Mouse (Mus musculus): ENCODE measurements around the gene Atg5. TPM values are rescaled to one million over a fixed set of nuclear protein-coding genes. Genes with fewer than 3 reads are reported as not detected.

Gene Atg5
- polyA plus RNA-seq, 1 experiment from 2014 or later, result 44.3 TPM

DNA sequence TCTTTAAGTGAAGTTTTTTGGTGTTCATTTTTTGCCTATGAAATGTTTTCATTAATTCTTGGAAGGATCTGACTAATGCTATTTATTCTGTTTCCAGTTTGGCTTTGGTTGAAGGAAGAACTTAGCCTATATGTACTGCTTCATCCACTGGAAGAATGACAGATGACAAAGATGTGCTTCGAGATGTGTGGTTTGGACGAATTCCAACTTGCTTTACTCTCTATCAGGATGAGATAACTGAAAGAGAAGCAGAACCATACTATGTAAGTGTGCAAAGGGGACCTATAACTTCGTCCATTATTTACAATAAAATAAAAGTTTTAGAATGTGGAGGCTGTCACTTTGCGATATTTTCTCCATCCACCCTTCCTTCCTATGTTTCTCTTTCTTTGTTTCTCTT, 17.8 kb downstream of the Atg5 start:
- no peak overlapping the region for H3K4me3 ChIP-seq
- H3K9me3 ChIP-seq, result no peaks in the 10 kb centered on the region
- ATAC-seq (ENCODE audit: low FRiP score, low read depth), result no peak
- H3K9ac ChIP-seq, result no peak overlapping the region
- H3K27ac ChIP-seq (replicated peaks), result no peak overlapping the region
- WGBS, result 90% methylated on average over 4 of the region's 4 CpGs
- H3K4me2 ChIP-seq, result no peak overlapping the region
- H3K36me3 ChIP-seq, result peaks cover 26% of the 10 kb centered on the region
- H3K4me1 ChIP-seq (replicated peaks), result no peaks in the 10 kb centered on the region
- H3K27me3 ChIP-seq, result no peaks in the 10 kb centered on the region

DNA sequence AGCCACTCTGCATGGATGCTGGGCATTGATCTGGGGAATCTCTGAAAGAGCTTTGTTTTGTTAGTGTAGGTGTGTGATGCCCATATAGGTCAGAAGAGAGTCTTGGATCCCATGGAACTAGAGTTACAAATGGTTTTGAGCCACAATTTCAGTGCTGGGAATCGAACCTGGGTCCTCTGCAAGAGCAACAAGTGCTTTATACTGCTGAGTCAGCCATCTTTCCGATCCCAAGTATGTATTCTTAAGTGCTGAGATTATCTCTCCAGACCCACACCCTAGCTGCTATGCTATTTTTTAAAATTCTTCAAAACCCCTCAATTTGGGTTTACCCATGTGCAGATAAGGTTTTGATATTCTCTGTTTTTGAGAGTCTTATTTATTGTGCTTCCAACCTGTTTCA, 22.7 kb downstream of the Atg5 start:
- 96% methylated on average over 2 of the region's 2 CpGs for WGBS
- Histone ChIP-seq H3K27ac (replicated peaks) (no peak overlapping the region), H3K27me3 (no peaks in the 10 kb centered on the region), H3K4me3 (no peak overlapping the region), H3K4me2 (no peak overlapping the region), H3K36me3 (peaks cover 27% of the 10 kb centered on the region), H3K4me1 (replicated peaks) (no peaks in the 10 kb centered on the region), H3K9ac (no peak overlapping the region), H3K9me3 (no peaks in the 10 kb centered on the region)
- ATAC-seq (ENCODE audit: low FRiP score, low read depth), result no peak

DNA sequence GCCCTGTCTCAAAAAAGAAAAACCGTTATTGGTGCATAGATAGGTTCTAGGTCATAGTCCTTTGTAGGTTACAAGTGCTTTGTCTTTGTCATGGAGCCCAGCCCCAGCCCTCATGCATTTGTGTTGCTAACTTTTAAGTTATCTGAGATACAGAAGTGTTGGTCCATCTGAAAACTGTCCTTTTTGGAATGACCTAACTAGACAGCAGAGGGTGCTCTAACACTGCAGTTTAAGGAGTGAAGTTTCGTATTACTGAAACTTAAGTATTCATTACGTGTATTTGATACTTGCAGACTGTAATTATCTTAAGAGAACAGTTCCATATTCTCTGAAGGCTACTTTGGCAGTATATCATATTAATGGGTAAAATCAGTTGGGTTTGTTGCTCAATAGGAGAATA, 24.0 kb downstream of the Atg5 start:
- H3K36me3 ChIP-seq, result peaks cover 17% of the 10 kb centered on the region; the same call in 1 of the 2 replicates
- no peak overlapping the region for H3K4me3 ChIP-seq
- no peaks in the 10 kb centered on the region for H3K9me3 ChIP-seq
- WGBS, result 59% methylated on average over 3 of the region's 3 CpGs
- H3K9ac ChIP-seq, result no peak overlapping the region
- no peak overlapping the region for H3K4me2 ChIP-seq
- peak; percentile 42; the same call in 1 of the 2 replicates for ATAC-seq (ENCODE audit: low FRiP score, low read depth)
- no peaks in the 10 kb centered on the region for H3K27me3 ChIP-seq
- H3K27ac ChIP-seq (replicated peaks), result no peak overlapping the region
- no peaks in the 10 kb centered on the region for H3K4me1 ChIP-seq (replicated peaks)

DNA sequence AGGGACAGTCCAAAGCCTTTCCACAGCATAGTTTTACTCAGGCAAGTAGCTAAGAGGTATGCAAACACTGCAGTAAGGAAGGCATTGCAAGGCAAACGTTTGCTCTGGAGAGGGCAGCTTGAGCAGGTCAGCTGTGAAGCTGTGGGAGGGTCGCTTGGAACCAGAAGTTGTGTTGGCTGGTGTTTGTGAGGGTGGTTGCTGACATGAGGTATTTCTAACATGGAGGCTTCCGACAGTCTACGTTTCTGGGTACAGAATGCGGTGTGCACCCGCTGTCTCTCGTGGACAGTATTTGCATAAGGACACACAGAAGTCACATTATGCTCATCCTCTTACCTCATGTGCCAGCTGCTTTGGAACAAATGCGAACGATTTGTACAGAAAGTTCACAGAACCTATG, 31.0 kb downstream of the Atg5 start:
- no peaks in the 10 kb centered on the region for H3K9me3 ChIP-seq
- ATAC-seq (ENCODE audit: low FRiP score, low read depth), result no peak
- no peaks in the 10 kb centered on the region for H3K4me1 ChIP-seq (replicated peaks)
- no peak overlapping the region for H3K27ac ChIP-seq (replicated peaks)
- H3K4me3 ChIP-seq, result no peak overlapping the region
- WGBS, result 84% methylated on average over 9 of the region's 9 CpGs
- H3K9ac ChIP-seq, result no peak overlapping the region
- peaks cover 6% of the 10 kb centered on the region; the same call in 1 of the 2 replicates for H3K36me3 ChIP-seq
- H3K27me3 ChIP-seq, result no peaks in the 10 kb centered on the region
- no peak overlapping the region for H3K4me2 ChIP-seq

DNA sequence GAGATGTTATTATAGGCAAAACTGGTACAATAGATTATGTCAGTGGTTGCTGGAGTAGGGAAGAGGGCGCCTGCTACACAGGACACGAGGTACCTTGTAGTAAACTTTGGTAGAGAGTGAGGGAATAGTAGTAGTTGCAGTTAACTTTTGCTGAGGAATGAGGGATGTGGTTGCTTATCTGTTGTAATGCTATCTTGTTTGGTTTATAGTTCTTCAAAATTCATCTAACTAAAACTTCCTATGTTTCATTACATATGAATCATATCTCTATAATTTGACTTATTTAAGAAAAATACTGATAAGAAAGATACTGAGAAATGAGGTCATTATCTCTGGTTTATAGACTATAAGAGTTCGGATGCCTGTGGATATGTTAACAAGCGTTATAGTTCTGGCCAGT, 31.9 kb downstream of the Atg5 start:
- Histone ChIP-seq H3K27ac (replicated peaks) (no peak overlapping the region), H3K4me3 (no peak overlapping the region), H3K9me3 (no peaks in the 10 kb centered on the region), H3K36me3 (peaks cover 6% of the 10 kb centered on the region; the same call in 1 of the 2 replicates), H3K9ac (no peak overlapping the region), H3K27me3 (no peaks in the 10 kb centered on the region), H3K4me2 (no peak overlapping the region), H3K4me1 (replicated peaks) (no peaks in the 10 kb centered on the region)
- ATAC-seq (ENCODE audit: low FRiP score, low read depth), result no peak
- 93% methylated on average over 4 of the region's 4 CpGs for WGBS

DNA sequence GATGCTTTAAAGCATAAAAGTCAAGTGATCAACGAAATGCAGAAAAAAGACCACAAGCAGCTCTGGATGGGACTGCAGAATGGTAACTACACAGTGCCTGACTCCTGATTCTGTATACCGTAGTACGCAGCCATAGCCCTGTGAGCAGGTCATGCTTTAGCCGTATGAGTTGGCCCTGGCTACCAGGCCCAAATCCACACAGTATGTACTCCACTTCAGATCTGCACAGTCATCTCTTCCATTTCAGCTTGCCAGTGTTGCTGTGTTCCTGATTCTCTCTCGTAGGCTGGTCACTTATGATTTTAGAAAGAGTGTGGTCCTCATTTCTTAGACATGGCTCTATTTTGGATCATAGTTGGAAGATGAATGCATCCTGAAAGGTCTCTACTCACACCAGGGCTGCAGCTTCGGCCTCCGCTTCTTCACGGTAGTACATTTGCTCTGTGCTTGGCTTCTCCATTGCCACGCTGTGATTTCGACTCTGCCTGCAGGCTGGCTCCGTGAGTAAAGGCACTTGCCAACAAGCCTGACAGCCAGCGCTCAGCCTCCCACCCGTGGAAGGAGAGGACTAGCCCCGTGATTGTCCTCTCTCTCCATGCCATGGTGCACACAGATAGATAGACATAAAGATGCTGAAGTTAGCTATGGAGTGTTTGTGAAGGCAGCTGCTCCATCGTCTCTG, 35.6 kb downstream of the Atg5 start:
- H3K4me2 ChIP-seq, result no peak overlapping the region
- H3K4me1 ChIP-seq (replicated peaks), result no peaks in the 10 kb centered on the region
- H3K27ac ChIP-seq (replicated peaks), result no peak overlapping the region
- WGBS, result 93% methylated on average over 15 of the region's 15 CpGs
- H3K9me3 ChIP-seq, result no peaks in the 10 kb centered on the region
- ATAC-seq (ENCODE audit: low FRiP score, low read depth), result no peak
- H3K36me3 ChIP-seq, result peaks cover 6% of the 10 kb centered on the region; the same call in 1 of the 2 replicates
- H3K9ac ChIP-seq, result no peak overlapping the region
- no peak overlapping the region for H3K4me3 ChIP-seq
- no peaks in the 10 kb centered on the region for H3K27me3 ChIP-seq

DNA sequence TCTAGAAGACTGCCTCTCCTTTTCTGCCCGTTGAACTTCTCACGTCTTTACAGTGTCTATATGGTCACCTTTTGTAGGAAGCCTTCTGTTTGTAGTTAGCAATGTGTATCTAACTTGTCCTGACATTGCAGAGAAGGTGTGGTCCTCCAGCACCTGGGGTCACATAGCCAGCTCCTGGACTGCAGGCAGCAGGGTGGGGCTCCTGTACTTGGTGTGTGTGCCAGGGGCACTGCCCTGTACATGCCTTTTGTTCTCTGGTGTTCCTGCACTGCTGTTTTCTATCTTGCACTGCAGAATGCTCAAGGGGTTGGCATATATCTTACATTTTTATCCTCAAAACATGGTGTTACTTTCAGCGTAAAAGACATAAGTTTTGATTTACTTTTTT, 36.2 kb downstream of the Atg5 start:
- Histone ChIP-seq H3K36me3 (peaks cover 6% of the 10 kb centered on the region; the same call in 1 of the 2 replicates), H3K4me3 (no peak overlapping the region), H3K4me1 (replicated peaks) (no peaks in the 10 kb centered on the region), H3K27me3 (no peaks in the 10 kb centered on the region), H3K4me2 (no peak overlapping the region), H3K27ac (replicated peaks) (no peak overlapping the region), H3K9ac (no peak overlapping the region), H3K9me3 (no peaks in the 10 kb centered on the region)
- WGBS, result 99% methylated on average over 3 of the region's 3 CpGs
- ATAC-seq (ENCODE audit: low FRiP score, low read depth), result no peak

DNA sequence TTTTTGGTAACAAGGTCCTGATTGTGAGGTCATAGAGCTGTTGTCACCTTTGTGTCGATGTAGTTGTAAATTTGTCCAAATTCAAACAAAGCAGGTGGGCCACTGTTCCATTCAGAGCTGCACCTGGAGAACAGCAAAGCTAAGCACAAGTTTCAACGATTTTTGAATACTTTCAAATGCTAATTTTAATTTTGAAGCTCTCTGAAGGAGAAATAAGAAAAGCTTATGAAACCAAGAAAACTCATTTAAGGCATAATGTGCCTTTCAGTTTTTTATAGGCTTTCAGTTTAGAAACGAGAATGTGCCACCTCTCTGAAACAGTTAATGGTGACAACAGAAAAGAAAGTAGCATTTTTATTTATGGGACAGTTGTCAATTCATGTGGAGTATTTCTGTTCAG, 36.7 kb downstream of the Atg5 start:
- Histone ChIP-seq H3K4me3 (no peak overlapping the region), H3K36me3 (peaks cover 6% of the 10 kb centered on the region; the same call in 1 of the 2 replicates), H3K4me2 (no peak overlapping the region), H3K9me3 (no peaks in the 10 kb centered on the region), H3K27me3 (no peaks in the 10 kb centered on the region), H3K27ac (replicated peaks) (no peak overlapping the region), H3K9ac (no peak overlapping the region), H3K4me1 (replicated peaks) (no peaks in the 10 kb centered on the region)
- WGBS, result 93% methylated on average over 3 of the region's 3 CpGs
- no peak for ATAC-seq (ENCODE audit: low FRiP score, low read depth)

DNA sequence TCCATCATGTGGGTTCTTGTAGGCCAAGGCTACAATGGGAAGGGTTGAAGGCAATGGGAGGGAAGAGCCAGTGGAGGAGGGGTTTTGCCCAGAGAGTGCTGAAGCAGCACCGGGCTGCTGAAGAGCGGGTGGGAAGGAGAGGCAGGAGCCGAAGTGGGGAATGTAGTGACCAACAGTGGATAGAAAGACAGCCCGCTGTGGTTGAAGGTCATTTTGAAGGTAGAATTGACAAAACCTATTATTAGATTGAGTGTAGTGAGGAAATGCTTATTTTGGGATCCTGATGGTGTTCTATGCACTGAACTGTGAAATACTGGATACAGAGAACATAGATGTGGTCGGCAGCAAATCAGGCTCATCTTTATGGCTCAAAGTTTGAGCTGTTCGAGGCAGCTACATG, 38.1 kb downstream of the Atg5 start:
- no peak overlapping the region for H3K27ac ChIP-seq (replicated peaks)
- no peak overlapping the region for H3K9ac ChIP-seq
- H3K9me3 ChIP-seq, result no peaks in the 10 kb centered on the region
- no peaks in the 10 kb centered on the region for H3K27me3 ChIP-seq
- H3K4me3 ChIP-seq, result no peak overlapping the region
- no peak for ATAC-seq (ENCODE audit: low FRiP score, low read depth)
- peaks cover 6% of the 10 kb centered on the region; the same call in 1 of the 2 replicates for H3K36me3 ChIP-seq
- no peak overlapping the region for H3K4me2 ChIP-seq
- WGBS, result 96% methylated on average over 6 of the region's 6 CpGs
- no peaks in the 10 kb centered on the region for H3K4me1 ChIP-seq (replicated peaks)

DNA sequence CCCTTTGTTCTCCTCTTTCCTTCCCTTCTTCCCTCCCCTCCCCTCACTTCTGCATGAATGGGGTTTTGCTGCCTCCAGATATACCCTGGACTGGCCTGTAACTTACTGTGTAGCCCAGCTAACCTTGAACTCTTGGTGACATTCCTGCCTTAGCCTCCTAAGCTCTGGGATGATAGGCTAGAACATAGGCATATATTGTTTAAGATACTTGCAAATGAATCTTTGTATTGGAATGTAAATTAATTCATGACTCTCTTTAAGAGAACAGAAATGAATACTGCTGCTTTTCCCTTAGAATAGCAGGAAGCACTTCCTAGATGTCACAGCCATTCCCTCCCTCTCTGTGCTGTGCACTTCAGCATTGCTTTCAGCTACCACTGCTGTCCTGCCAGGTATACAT, 40.1 kb downstream of the Atg5 start:
- Histone ChIP-seq H3K9ac (no peak overlapping the region), H3K27me3 (no peaks in the 10 kb centered on the region), H3K9me3 (no peaks in the 10 kb centered on the region), H3K36me3 (peaks cover 6% of the 10 kb centered on the region; the same call in 1 of the 2 replicates), H3K27ac (replicated peaks) (no peak overlapping the region), H3K4me1 (replicated peaks) (no peaks in the 10 kb centered on the region), H3K4me3 (no peak overlapping the region), H3K4me2 (no peak overlapping the region)
- ATAC-seq (ENCODE audit: low FRiP score, low read depth), result no peak

DNA sequence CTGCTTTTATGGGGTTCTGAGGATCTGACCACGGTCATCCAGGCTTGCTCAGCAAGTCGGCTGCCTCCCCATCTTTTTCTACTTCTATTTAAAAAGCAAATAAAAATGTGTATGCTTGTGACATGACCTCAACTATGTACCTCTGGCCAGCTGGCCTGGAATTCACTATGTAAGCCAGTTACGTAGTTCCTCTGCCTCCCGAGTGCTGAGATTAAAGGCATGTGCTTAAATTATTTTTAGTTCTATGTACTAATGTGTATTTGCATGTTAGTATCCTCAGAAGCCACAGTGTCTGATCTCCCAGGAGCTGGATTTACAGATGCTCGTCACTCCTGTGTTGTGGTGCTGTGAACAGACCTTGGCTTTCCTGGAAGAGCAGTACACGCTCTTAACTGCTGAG, 41.1 kb downstream of the Atg5 start:
- Histone ChIP-seq H3K9me3 (no peaks in the 10 kb centered on the region), H3K9ac (no peak overlapping the region), H3K4me2 (no peak overlapping the region), H3K4me3 (no peak overlapping the region), H3K27ac (replicated peaks) (no peak overlapping the region), H3K27me3 (no peaks in the 10 kb centered on the region), H3K4me1 (replicated peaks) (no peaks in the 10 kb centered on the region), H3K36me3 (no peaks in the 10 kb centered on the region)
- ATAC-seq (ENCODE audit: low FRiP score, low read depth), result no peak
- WGBS, result 86% methylated on average over 6 of the region's 6 CpGs

DNA sequence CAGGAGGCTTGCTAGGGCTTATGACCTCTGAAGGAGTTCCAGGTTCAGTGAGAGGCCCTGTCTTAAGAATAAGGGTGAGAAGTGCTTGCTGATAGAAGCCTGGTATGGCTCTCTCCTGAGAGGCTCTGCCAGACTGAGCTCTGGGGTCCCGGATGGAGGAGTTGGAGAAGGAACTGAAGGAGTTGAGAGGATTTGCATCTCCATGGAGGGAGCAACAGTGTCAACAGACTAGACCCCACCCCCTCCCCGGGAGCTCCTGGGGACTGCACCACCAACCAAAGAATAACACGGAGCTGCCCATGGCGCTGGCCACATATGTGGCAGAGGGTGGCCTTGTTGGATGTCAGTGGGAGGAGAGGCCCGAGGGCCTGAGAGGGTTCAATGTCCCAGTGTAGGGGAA, 47.1 kb downstream of the Atg5 start:
- ATAC-seq (ENCODE audit: low FRiP score, low read depth), result no peak
- WGBS, result 28% methylated on average over 5 of the region's 5 CpGs

More for the DNA sequence above, 47.1 kb downstream of the Atg5 start:
- H3K4me3 ChIP-seq, result no peak overlapping the region
- no peaks in the 10 kb centered on the region for H3K9me3 ChIP-seq
- H3K27ac ChIP-seq (replicated peaks), result no peak overlapping the region
- no peak overlapping the region for H3K9ac ChIP-seq
- H3K4me2 ChIP-seq, result no peak overlapping the region
- no peaks in the 10 kb centered on the region for H3K4me1 ChIP-seq (replicated peaks)
- H3K36me3 ChIP-seq, result peaks cover 4% of the 10 kb centered on the region; the same call in 1 of the 2 replicates
- H3K27me3 ChIP-seq, result no peaks in the 10 kb centered on the region

All from hindbrain, embryonic 15.5 days (tissue).